Mouse (Mus musculus) limb, embryonic 10.5 days (tissue): Measurements from ENCODE around the gene Gm3055. TPM values are rescaled to one million over a fixed set of nuclear protein-coding genes. Genes with fewer than 3 reads are reported as not detected.
"Not testable (repeated sequence)": the region's sequence is repeated elsewhere in the genome, so short reads cannot be mapped to it uniquely, and the experiment has no call there.

Experiments used
- DNase-seq: peaks from one replicate; pipeline ENCODE4 v3.0.0-alpha.2; 2017; ENCODE audit warnings: low spot score
- H3K27ac ChIP-seq: fragments of 300-500 bp; sonication (generic); 2 replicates; pipeline ENCODE4 v1.5.1; 2016; ENCODE audit warnings: mild to moderate bottlenecking
- H3K27me3 ChIP-seq: fragments of 300-500 bp; sonication (generic); 2 replicates; pipeline ENCODE4 v1.6.1; 2016; ENCODE audit warnings: low read depth, mild to moderate bottlenecking; ENCODE audit not compliant: poor library complexity, severe bottlenecking
- H3K36me3 ChIP-seq: fragments of 300-500 bp; sonication (generic); 2 replicates; pipeline ENCODE4 v1.6.1; 2016; ENCODE audit warnings: mild to moderate bottlenecking, moderate library complexity
- H3K4me1 ChIP-seq: fragments of 300-500 bp; sonication (generic); 2 replicates; pipeline ENCODE4 v1.6.1; 2016
- H3K4me3 ChIP-seq: fragments of 300-500 bp; sonication (generic); 2 replicates; pipeline ENCODE4 v1.5.1; 2016; ENCODE audit warnings: mild to moderate bottlenecking, moderate library complexity
- H3K9me3 ChIP-seq: fragments of 300-500 bp; sonication (generic); replicated peaks from 2 replicates; pipeline ENCODE4 v1.6.1; 2016; ENCODE audit warnings: mild to moderate bottlenecking
- WGBS: fragments of 180-500 bp; shearing (Covaris S2); methylation state at CpG from one replicate; pipeline ENCODE4 v1.1.7; 2016; 5-methylcytosine and 5-hydroxymethylcytosine counted together
- polyA plus RNA-seq: library from polyadenylated mRNA; unstranded; fragments of >200 nt; fragmentation: Nextera tagmentation; extraction: Ambion mirVana; gene quantifications from 2 replicates; pipeline ENCODE4 v1.2.1, GENCODE M21; 2016

Gene Gm3055
- 10.1 and 12.5 TPM in 2 replicates for polyA plus RNA-seq

- no CpG with 5 or more reads among the region's 43 CpGs for WGBS
Measured at GRCm38 (mm10) chr10:81770506-81771403, at the start of gene Gm3055. TSS of gene Gm3055 (minus strand) at chr10:81771161.

GRCm38 (mm10) chr10:81811899-81812298, 40.9 kb upstream of the Gm3055 start, which contains the start of gene Gm4767:
TSS of gene Gm4767 (plus strand) at chr10:81812186.
- not testable (repeated sequence) for H3K9me3 ChIP-seq, H3K27ac ChIP-seq, H3K4me3 ChIP-seq, H3K27me3 ChIP-seq, H3K36me3 ChIP-seq, H3K4me1 ChIP-seq
- DNase-seq = peak; percentile 23
- WGBS = 40% methylated on average over 11 of the region's 20 CpGs

More at GRCm38 (mm10) chr10:81770506-81771403, at the start of gene Gm3055:
- not testable (repeated sequence) for DNase-seq, H3K9me3 ChIP-seq, H3K27ac ChIP-seq, H3K4me1 ChIP-seq, H3K36me3 ChIP-seq, H3K4me3 ChIP-seq, H3K27me3 ChIP-seq

- WGBS = no CpG with 5 or more reads among the region's 3 CpGs
- not testable (repeated sequence) for H3K36me3 ChIP-seq, H3K9me3 ChIP-seq, H3K4me1 ChIP-seq, H3K27me3 ChIP-seq, H3K4me3 ChIP-seq, DNase-seq, H3K27ac ChIP-seq
Measured at GRCm38 (mm10) chr10:81771404-81771777, 430 bp upstream of the Gm3055 start.

GRCm38 (mm10) chr10:81704531-81705301, 66.2 kb downstream of the Gm3055 start, which contains the start of gene Zfp433:
TSS of gene Zfp433 (plus strand) at chr10:81704825.
- DNase-seq, H3K9me3 ChIP-seq, H3K4me3 ChIP-seq, H3K27me3 ChIP-seq, H3K36me3 ChIP-seq, H3K27ac ChIP-seq, H3K4me1 ChIP-seq: not testable (repeated sequence)
- no CpG with 5 or more reads among the region's 46 CpGs for WGBS

Other genes starting within 250 kb of the Gm3055 start
- 0.80 and 2.0 TPM in 2 replicates for gene Gna15, start 246.9 kb downstream of the Gm3055 start, polyA plus RNA-seq
- 88.5 and 91.5 TPM in 2 replicates for gene Gna11, start 226.0 kb downstream of the Gm3055 start, polyA plus RNA-seq
- gene Aes, start 211.7 kb downstream of the Gm3055 start, polyA plus RNA-seq = 337 and 432 TPM in 2 replicates
- gene Tle2, start 196.6 kb downstream of the Gm3055 start, polyA plus RNA-seq = 17.1 and 28.2 TPM in 2 replicates
- 12.6 and 15.5 TPM in 2 replicates for gene Tle6, start 170.1 kb downstream of the Gm3055 start, polyA plus RNA-seq
- 1.4 TPM in 2 replicates for gene BC025920, start 164.9 kb downstream of the Gm3055 start, polyA plus RNA-seq
- gene Sirt6, start 143.4 kb downstream of the Gm3055 start, polyA plus RNA-seq = 53.3 and 58.5 TPM in 2 replicates
- 8.0 and 8.6 TPM in 2 replicates for gene Ankrd24, start 142.6 kb downstream of the Gm3055 start, polyA plus RNA-seq
- 4.2 and 5.1 TPM in 2 replicates for gene Gm10778, start 122.1 kb downstream of the Gm3055 start, polyA plus RNA-seq
- gene Zfp433, start 66.3 kb downstream of the Gm3055 start, polyA plus RNA-seq = 11.7 and 14.2 TPM in 2 replicates
- 3.4 and 4.3 TPM in 2 replicates for gene Gm4767, start 41.0 kb upstream of the Gm3055 start, polyA plus RNA-seq
- 9.1 and 10.2 TPM in 2 replicates for gene Gm32687, start 92.8 kb upstream of the Gm3055 start, polyA plus RNA-seq
- gene Zfp781, start 159.3 kb upstream of the Gm3055 start, polyA plus RNA-seq = 4.3 and 4.7 TPM in 2 replicates